Mouse (Mus musculus) intestine, embryonic 15.5 days (tissue): ENCODE measurements around the gene Nptxr. TPM values are rescaled to one million over a fixed set of nuclear protein-coding genes. Genes with fewer than 3 reads are reported as not detected.

Experiments used
- ATAC-seq: fragments of 200-750 bp; cut with Nextera tagmentation; 2 replicates; pipeline ENCODE4 v1.8.0; 2017; ENCODE audit warnings: moderate TSS enrichment, moderate library complexity
- H3K27ac ChIP-seq: fragments of 300-500 bp; sonication (generic); 2 replicates; pipeline ENCODE4 v1.5.1; 2015; ENCODE audit warnings: mild to moderate bottlenecking, inconsistent platforms
- H3K27me3 ChIP-seq: fragments of 300-500 bp; sonication (generic); replicated peaks from 2 replicates; pipeline ENCODE4 v1.6.1; 2015; ENCODE audit warnings: inconsistent platforms
- H3K36me3 ChIP-seq: fragments of 300-500 bp; sonication (generic); 2 replicates; pipeline ENCODE4 v1.6.1; 2015; ENCODE audit warnings: inconsistent platforms
- H3K4me1 ChIP-seq: fragments of 300-500 bp; sonication (generic); replicated peaks from 2 replicates; pipeline ENCODE4 v1.6.1; 2015; ENCODE audit warnings: inconsistent platforms
- H3K4me2 ChIP-seq: fragments of 300-500 bp; sonication (generic); replicated peaks from 2 replicates; pipeline ENCODE4 v1.6.1; 2015; ENCODE audit warnings: mild to moderate bottlenecking, inconsistent platforms
- H3K4me3 ChIP-seq: fragments of 300-500 bp; sonication (generic); replicated peaks from 2 replicates; pipeline ENCODE4 v1.5.1; 2015; ENCODE audit warnings: inconsistent platforms
- H3K9ac ChIP-seq: fragments of 300-500 bp; sonication (generic); 2 replicates; pipeline ENCODE4 v1.6.1; 2015; ENCODE audit warnings: inconsistent platforms
- H3K9me3 ChIP-seq: fragments of 300-500 bp; sonication (generic); 2 replicates; pipeline ENCODE4 v1.6.1; 2016; ENCODE audit warnings: inconsistent platforms
- WGBS: fragments of 180-500 bp; shearing (Covaris S2); methylation state at CpG from one replicate; pipeline ENCODE4 v1.1.7; 2015; 5-methylcytosine and 5-hydroxymethylcytosine counted together
- polyA plus RNA-seq: library from polyadenylated mRNA; unstranded; fragments of >200 nt; fragmentation: Nextera tagmentation; extraction: Ambion mirVana; gene quantifications from 2 replicates; pipeline ENCODE4 v1.2.1, GENCODE M21; 2015

The Nptxr gene
- polyA plus RNA-seq, 1 experiment from 2014 or later = 2.8 TPM

DNA sequence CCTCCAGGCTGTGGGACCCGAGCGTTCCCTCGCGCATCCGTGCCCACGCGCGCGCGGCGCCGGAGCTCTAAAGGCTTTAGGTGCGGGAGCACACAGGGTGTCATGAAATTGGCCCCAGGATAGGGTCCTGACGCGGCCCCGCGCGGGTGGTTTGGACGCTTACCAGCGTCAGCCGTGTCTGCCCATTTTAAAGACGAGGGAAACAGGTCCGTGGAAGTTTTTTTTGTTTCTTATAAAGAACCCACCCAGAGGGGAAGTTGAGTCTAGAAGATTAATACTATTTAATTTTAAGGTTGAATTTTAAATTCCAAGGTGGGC lies 61.9 kb downstream of the Nptxr start:
- Histone ChIP-seq H3K9me3 (no peaks in the 10 kb centered on the region), H3K4me2 (peak overlapping the region; percentile 90), H3K36me3 (peaks cover 10% of the 10 kb centered on the region), H3K4me1 (peaks cover 19% of the 10 kb centered on the region), H3K27ac (no peak overlapping the region), H3K27me3 (no peaks in the 10 kb centered on the region), H3K9ac (peak overlapping the region; percentile 92), H3K4me3 (peak overlapping the region; percentile 97)
- ATAC-seq = no peak; the same call in 1 of the 2 replicates
- WGBS = under 1% methylated on average over 23 of the region's 23 CpGs

DNA sequence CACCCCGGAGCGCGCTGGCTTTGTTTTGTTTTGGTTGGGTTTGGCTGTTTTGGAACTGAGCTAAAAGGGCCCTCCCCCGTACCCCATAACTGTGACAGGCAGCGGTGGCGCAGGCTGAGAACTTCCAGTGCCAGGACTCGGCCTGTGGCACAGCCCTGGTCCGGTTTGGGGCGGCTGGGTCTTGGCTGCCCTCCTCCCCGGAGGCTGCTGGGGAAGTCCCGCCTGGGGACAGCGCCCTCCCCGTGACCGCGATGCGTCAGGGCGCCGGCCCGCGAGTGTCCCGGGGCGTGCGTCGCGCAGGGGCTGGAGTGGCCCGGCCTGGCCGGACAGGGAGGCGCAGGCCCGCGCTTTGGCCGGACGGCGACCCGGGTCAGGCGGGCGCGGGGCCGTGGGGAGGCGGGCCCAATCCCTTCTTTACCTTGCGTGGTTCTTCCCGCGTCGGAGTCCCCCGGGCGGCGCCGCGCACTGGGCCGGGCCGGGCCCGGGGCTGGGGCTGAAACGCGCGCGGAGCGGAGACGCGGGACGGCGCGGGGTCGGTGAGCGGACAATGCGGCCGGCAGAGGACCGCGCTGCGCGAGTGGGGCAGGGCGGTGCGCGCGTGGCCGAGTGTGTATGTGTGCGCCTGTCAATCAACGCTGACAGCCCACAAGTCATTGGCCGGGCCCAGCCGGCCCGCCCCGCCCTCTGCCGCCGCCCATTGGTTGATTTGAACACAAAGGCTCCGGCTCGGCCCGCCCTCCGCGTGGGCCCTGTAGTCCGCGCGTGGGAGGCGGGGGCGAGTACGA lies 62.5 kb downstream of the Nptxr start, which contains the start of gene Sun2:
Gene Sun2, minus strand, starts transcription at position 616 of the 785 bp plus-strand sequence.
- Histone ChIP-seq H3K9ac (peak within 1 kb of the TSS; percentile 92), H3K4me1 (peaks cover 21% of the 10 kb centered on the region), H3K4me3 (peak within 1 kb of the TSS; percentile 97), H3K9me3 (no peaks in the 10 kb centered on the region), H3K4me2 (peak within 1 kb of the TSS; percentile 90), H3K27ac (peak within 1 kb of the TSS; percentile 54), H3K36me3 (peaks cover 16% of the 10 kb centered on the region), H3K27me3 (no peaks in the 10 kb centered on the region)
- WGBS = under 1% methylated on average over 89 of the region's 93 CpGs
- ATAC-seq = peak; percentile 93

DNA sequence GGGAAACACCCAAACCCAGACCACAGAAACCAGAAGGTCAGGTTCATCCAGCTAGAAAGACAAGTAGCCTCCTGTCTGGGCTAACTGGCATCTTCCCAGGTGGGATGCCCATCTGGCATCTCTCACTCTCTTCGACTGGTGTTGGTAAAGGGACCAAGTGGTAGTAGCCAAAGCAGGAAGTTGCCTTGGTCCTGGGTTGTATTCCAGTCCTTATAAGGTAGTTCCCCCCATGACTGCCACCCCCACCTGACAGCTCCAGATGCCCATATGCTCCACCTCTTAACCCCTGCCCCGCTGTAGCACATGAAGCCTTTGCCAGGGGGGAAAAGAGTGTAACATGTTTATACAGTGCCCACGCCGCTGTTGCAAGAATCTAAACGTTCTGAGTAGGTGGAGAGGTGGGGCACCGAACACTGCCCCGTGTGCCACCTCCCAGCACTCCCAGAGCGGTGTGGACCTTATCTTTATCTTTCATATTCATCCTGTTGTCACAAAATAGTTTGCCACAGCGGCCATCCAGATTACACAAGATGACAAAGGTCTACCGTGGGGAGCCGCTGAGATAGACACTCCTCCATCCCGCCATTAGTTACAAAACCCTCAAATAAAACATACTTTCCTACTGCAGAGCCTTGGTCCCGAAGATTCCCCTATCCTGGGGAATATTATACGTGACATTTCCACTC lies 63.2 kb downstream of the Nptxr start:
- ATAC-seq = no peak
- WGBS = 14% methylated on average over 14 of the region's 14 CpGs
- Histone ChIP-seq H3K4me3 (peak overlapping the region; percentile 97), H3K36me3 (peaks cover 22% of the 10 kb centered on the region), H3K4me2 (peak overlapping the region; percentile 90), H3K9me3 (no peaks in the 10 kb centered on the region), H3K27ac (peak overlapping the region; percentile 54), H3K4me1 (peaks cover 21% of the 10 kb centered on the region), H3K27me3 (no peaks in the 10 kb centered on the region), H3K9ac (peak overlapping the region; percentile 92)

DNA sequence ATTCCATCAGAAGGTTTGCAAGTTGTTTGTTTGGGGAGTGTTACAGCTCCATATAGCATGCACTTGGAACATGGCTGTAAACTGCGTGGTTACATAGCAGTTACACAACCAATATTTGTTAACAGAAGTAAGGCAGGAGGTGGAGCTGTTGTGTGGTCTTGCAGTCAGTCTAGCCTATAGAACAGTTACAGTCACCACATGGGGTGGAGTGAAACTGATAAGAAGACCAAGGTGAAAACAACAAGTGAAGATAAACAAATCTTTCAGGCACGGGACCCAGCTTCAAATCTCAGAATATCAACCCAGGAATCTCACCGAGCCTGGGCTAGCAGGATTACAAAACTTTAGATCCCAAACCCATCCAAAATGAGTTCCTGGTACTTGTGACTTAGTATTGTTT lies 63.8 kb downstream of the Nptxr start:
- ATAC-seq = no peak
- Histone ChIP-seq H3K27ac (no peak overlapping the region), H3K4me2 (peak overlapping the region; percentile 90), H3K9me3 (no peaks in the 10 kb centered on the region), H3K4me3 (peak overlapping the region; percentile 97), H3K36me3 (peaks cover 22% of the 10 kb centered on the region), H3K27me3 (no peaks in the 10 kb centered on the region), H3K9ac (0 out of 2 replicates have a peak overlapping the region, but pooled peaks have one; percentile 92), H3K4me1 (peaks cover 21% of the 10 kb centered on the region)
- WGBS = 61% methylated on average over 3 of the region's 3 CpGs

Other genes with a start within 250 kb of the Nptxr start
- gene Dmc1, start 199.7 kb downstream of the Nptxr start, polyA plus RNA-seq = 1.3 and 1.8 TPM in 2 replicates
- 0.74 and 0.90 TPM in 2 replicates for gene Fam227a, start 145.8 kb downstream of the Nptxr start, polyA plus RNA-seq
- gene Cby1, start 145.6 kb downstream of the Nptxr start, polyA plus RNA-seq = 37.6 and 39.0 TPM in 2 replicates
- 261 and 272 TPM in 2 replicates for gene Tomm22, start 133.9 kb downstream of the Nptxr start, polyA plus RNA-seq
- 18.7 and 19.4 TPM in 2 replicates for gene Josd1, start 116.8 kb downstream of the Nptxr start, polyA plus RNA-seq
- 27.4 and 29.9 TPM in 2 replicates for gene Gtpbp1, start 113.9 kb downstream of the Nptxr start, polyA plus RNA-seq
- gene Sun2, start 62.2 kb downstream of the Nptxr start, polyA plus RNA-seq = 3.4 and 4.5 TPM in 2 replicates
- gene Dnal4, start 26.9 kb downstream of the Nptxr start, polyA plus RNA-seq = 42.6 and 44.5 TPM in 2 replicates
- gene Npcd, start 29.5 kb upstream of the Nptxr start, polyA plus RNA-seq = 0.23 and 0.27 TPM in 2 replicates
- gene Cbx6, start 29.9 kb upstream of the Nptxr start, polyA plus RNA-seq = 39.1 and 39.7 TPM in 2 replicates
- 13.1 and 15.4 TPM in 2 replicates for gene Apobec3, start 86.9 kb upstream of the Nptxr start, polyA plus RNA-seq
- gene Cbx7, start 166.4 kb upstream of the Nptxr start, polyA plus RNA-seq = 3.9 and 4.6 TPM in 2 replicates
- 7.2 and 8.3 TPM in 2 replicates for gene Pdgfb, start 210.2 kb upstream of the Nptxr start, polyA plus RNA-seq